Mouse (Mus musculus): ENCODE data around the gene Fgf9.

GRCm38 (mm10) chr14:58070481-58071119 is at the start of gene Fgf9:
- TF ChIP-seq CTCF (IDR thresholded peaks at IDR 0.05; ENCODE audit: low read depth) = no peak
- TF ChIP-seq EP300 (IDR thresholded peaks at IDR 0.05; ENCODE audit: low read depth) = no peak

Measured in heart, postnatal 0 days (tissue).